Mouse (Mus musculus): ENCODE results near the gene Xkr8. TPM values are rescaled to one million over a fixed set of nuclear protein-coding genes. Genes with fewer than 3 reads are reported as not detected.
"Not testable (repeated sequence)": the region's sequence is repeated elsewhere in the genome, so short reads cannot be mapped to it uniquely, and the experiment has no call there.

The Xkr8 gene
- 4.2 and 7.6 TPM in 2 replicates for polyA plus RNA-seq (2014; fragmentation: Nextera tagmentation; extraction: Ambion mirVana)

GRCm38 (mm10) chr4:132732148-132732684, at the start of gene Xkr8:
Gene Xkr8 (minus strand): TSS chr4:132732546.
- Histone ChIP-seq H3K27me3 (ENCODE audit: control insufficient read depth, insufficient read depth, low read length) (no peaks in the 10 kb centered on the region), H3K4me1 (ENCODE audit: control insufficient read depth, insufficient read depth, low read length) (0 out of 2 replicates have a peak, but pooled peaks cover 4% of the 10 kb centered on the region), H3K27ac (replicated peaks; ENCODE audit: low read depth, low read length) (no peak within 1 kb of the TSS), H3K36me3 (ENCODE audit: control insufficient read depth, insufficient read depth, low read length) (no peaks in the 10 kb centered on the region), H3K4me2 (ENCODE audit: low read depth, severe bottlenecking) (peak within 1 kb of the TSS; percentile 91), H3K9me3 (ENCODE audit: control insufficient read depth, low read length) (no peaks in the 10 kb centered on the region), H3K4me3 (ENCODE audit: low read depth, low read length) (peak within 1 kb of the TSS; percentile 50), H3K9ac (ENCODE audit: low read length) (peak within 1 kb of the TSS; percentile 35; the same call in 1 of the 2 replicates)
- ATAC-seq (ENCODE audit: insufficient number of reproducible peaks, low FRiP score, low TSS enrichment, low read depth) (peak; percentile 89), DNase-seq (ENCODE audit: low spot score) (peak; percentile 93)
- 3% methylated on average over 34 of the region's 34 CpGs for WGBS

GRCm38 (mm10) chr4:132780288-132780687, 47.9 kb upstream of the Xkr8 start:
- Histone ChIP-seq H3K4me2 (ENCODE audit: low read depth, severe bottlenecking) (no peak overlapping the region), H3K36me3 (ENCODE audit: control insufficient read depth, insufficient read depth, low read length) (peaks cover 35% of the 10 kb centered on the region), H3K4me3 (ENCODE audit: low read depth, low read length) (no peak overlapping the region), H3K4me1 (ENCODE audit: control insufficient read depth, insufficient read depth, low read length) (no peaks in the 10 kb centered on the region), H3K27me3 (ENCODE audit: control insufficient read depth, insufficient read depth, low read length) (no peaks in the 10 kb centered on the region), H3K9me3 (ENCODE audit: control insufficient read depth, low read length) (no peaks in the 10 kb centered on the region), H3K9ac (ENCODE audit: low read length) (no peak overlapping the region), H3K27ac (replicated peaks; ENCODE audit: low read depth, low read length) (no peak overlapping the region)
- ATAC-seq (ENCODE audit: insufficient number of reproducible peaks, low FRiP score, low TSS enrichment, low read depth): no peak
- WGBS: 89% methylated on average over 4 of the region's 4 CpGs
- DNase-seq (ENCODE audit: low spot score): no peak

GRCm38 (mm10) chr4:132778562-132779201, 46.3 kb upstream of the Xkr8 start:
- DNase-seq (ENCODE audit: low spot score) (no peak), ATAC-seq (ENCODE audit: insufficient number of reproducible peaks, low FRiP score, low TSS enrichment, low read depth) (no peak)
- no peak overlapping the region for H3K9ac ChIP-seq (ENCODE audit: low read length)
- H3K4me3 ChIP-seq (ENCODE audit: low read depth, low read length): no peak overlapping the region
- H3K36me3 ChIP-seq (ENCODE audit: control insufficient read depth, insufficient read depth, low read length): peaks cover 46% of the 10 kb centered on the region
- WGBS: 93% methylated on average over 6 of the region's 6 CpGs
- H3K4me2 ChIP-seq (ENCODE audit: low read depth, severe bottlenecking): no peak overlapping the region
- H3K4me1 ChIP-seq (ENCODE audit: control insufficient read depth, insufficient read depth, low read length): no peaks in the 10 kb centered on the region
- no peaks in the 10 kb centered on the region for H3K9me3 ChIP-seq (ENCODE audit: control insufficient read depth, low read length)
- H3K27ac ChIP-seq (replicated peaks; ENCODE audit: low read depth, low read length): no peak overlapping the region
- H3K27me3 ChIP-seq (ENCODE audit: control insufficient read depth, insufficient read depth, low read length): no peaks in the 10 kb centered on the region

- peaks cover 52% of the 10 kb centered on the region for H3K36me3 ChIP-seq (ENCODE audit: control insufficient read depth, insufficient read depth, low read length)
- no peak overlapping the region for H3K4me2 ChIP-seq (ENCODE audit: low read depth, severe bottlenecking)
- no peak overlapping the region for H3K4me3 ChIP-seq (ENCODE audit: low read depth, low read length)
- WGBS: 93% methylated on average over 5 of the region's 5 CpGs
- ATAC-seq (ENCODE audit: insufficient number of reproducible peaks, low FRiP score, low TSS enrichment, low read depth): no peak
- H3K9ac ChIP-seq (ENCODE audit: low read length): no peak overlapping the region
- H3K27me3 ChIP-seq (ENCODE audit: control insufficient read depth, insufficient read depth, low read length): no peaks in the 10 kb centered on the region
- no peaks in the 10 kb centered on the region for H3K9me3 ChIP-seq (ENCODE audit: control insufficient read depth, low read length)
- H3K4me1 ChIP-seq (ENCODE audit: control insufficient read depth, insufficient read depth, low read length): no peaks in the 10 kb centered on the region
- H3K27ac ChIP-seq (replicated peaks; ENCODE audit: low read depth, low read length): no peak overlapping the region
- peak; percentile 67 for DNase-seq (ENCODE audit: low spot score)
Observed at GRCm38 (mm10) chr4:132776764-132777163, 44.4 kb upstream of the Xkr8 start.

- no peak overlapping the region for H3K4me2 ChIP-seq (ENCODE audit: low read depth, severe bottlenecking)
- no peaks in the 10 kb centered on the region for H3K9me3 ChIP-seq (ENCODE audit: control insufficient read depth, low read length)
- no peaks in the 10 kb centered on the region for H3K4me1 ChIP-seq (ENCODE audit: control insufficient read depth, insufficient read depth, low read length)
- H3K27ac ChIP-seq (replicated peaks; ENCODE audit: low read depth, low read length): no peak overlapping the region
- WGBS: 85% methylated on average over 3 of the region's 3 CpGs
- no peak for DNase-seq (ENCODE audit: low spot score)
- no peak overlapping the region for H3K4me3 ChIP-seq (ENCODE audit: low read depth, low read length)
- no peak overlapping the region for H3K9ac ChIP-seq (ENCODE audit: low read length)
- H3K36me3 ChIP-seq (ENCODE audit: control insufficient read depth, insufficient read depth, low read length): peaks cover 57% of the 10 kb centered on the region
- H3K27me3 ChIP-seq (ENCODE audit: control insufficient read depth, insufficient read depth, low read length): no peaks in the 10 kb centered on the region
- no peak for ATAC-seq (ENCODE audit: insufficient number of reproducible peaks, low FRiP score, low TSS enrichment, low read depth)
Observed at GRCm38 (mm10) chr4:132774905-132775304, 42.6 kb upstream of the Xkr8 start.

GRCm38 (mm10) chr4:132771776-132772175, 39.4 kb upstream of the Xkr8 start:
- Histone ChIP-seq H3K27me3 (ENCODE audit: control insufficient read depth, insufficient read depth, low read length) (no peaks in the 10 kb centered on the region), H3K9ac (ENCODE audit: low read length) (no peak overlapping the region), H3K4me2 (ENCODE audit: low read depth, severe bottlenecking) (no peak overlapping the region), H3K36me3 (ENCODE audit: control insufficient read depth, insufficient read depth, low read length) (peaks cover 36% of the 10 kb centered on the region), H3K4me1 (ENCODE audit: control insufficient read depth, insufficient read depth, low read length) (no peaks in the 10 kb centered on the region), H3K27ac (replicated peaks; ENCODE audit: low read depth, low read length) (no peak overlapping the region), H3K4me3 (ENCODE audit: low read depth, low read length) (no peak overlapping the region), H3K9me3 (ENCODE audit: control insufficient read depth, low read length) (no peaks in the 10 kb centered on the region)
- no peak for DNase-seq (ENCODE audit: low spot score)
- 94% methylated on average over 9 of the region's 9 CpGs for WGBS
- no peak for ATAC-seq (ENCODE audit: insufficient number of reproducible peaks, low FRiP score, low TSS enrichment, low read depth)

GRCm38 (mm10) chr4:132767914-132768876, 35.8 kb upstream of the Xkr8 start, which contains the start of gene Rpa2:
Gene Rpa2 (plus strand): TSS chr4:132768332.
- Histone ChIP-seq H3K4me2 (ENCODE audit: low read depth, severe bottlenecking) (peak within 1 kb of the TSS; percentile 57), H3K36me3 (ENCODE audit: control insufficient read depth, insufficient read depth, low read length) (peaks cover 7% of the 10 kb centered on the region; the same call in 1 of the 2 replicates), H3K9me3 (ENCODE audit: control insufficient read depth, low read length) (no peaks in the 10 kb centered on the region), H3K27ac (replicated peaks; ENCODE audit: low read depth, low read length) (peak within 1 kb of the TSS; percentile 68; the same call in 1 of the 2 replicates), H3K4me3 (ENCODE audit: low read depth, low read length) (peak within 1 kb of the TSS; percentile 90), H3K4me1 (ENCODE audit: control insufficient read depth, insufficient read depth, low read length) (no peaks in the 10 kb centered on the region), H3K9ac (ENCODE audit: low read length) (peak within 1 kb of the TSS; percentile 83), H3K27me3 (ENCODE audit: control insufficient read depth, insufficient read depth, low read length) (no peaks in the 10 kb centered on the region)
- DNase-seq (ENCODE audit: low spot score) (peak; percentile 99), ATAC-seq (ENCODE audit: insufficient number of reproducible peaks, low FRiP score, low TSS enrichment, low read depth) (peak; percentile 91)
- under 1% methylated on average over 66 of the region's 71 CpGs for WGBS

GRCm38 (mm10) chr4:132763125-132763524, 30.8 kb upstream of the Xkr8 start:
- not testable (repeated sequence) for H3K27me3 ChIP-seq (ENCODE audit: control insufficient read depth, insufficient read depth, low read length); ATAC-seq (ENCODE audit: insufficient number of reproducible peaks, low FRiP score, low TSS enrichment, low read depth); H3K36me3 ChIP-seq (ENCODE audit: control insufficient read depth, insufficient read depth, low read length); H3K4me3 ChIP-seq (ENCODE audit: low read depth, low read length); H3K4me1 ChIP-seq (ENCODE audit: control insufficient read depth, insufficient read depth, low read length); H3K9ac ChIP-seq (ENCODE audit: low read length); H3K4me2 ChIP-seq (ENCODE audit: low read depth, severe bottlenecking); DNase-seq (ENCODE audit: low spot score); H3K27ac ChIP-seq (replicated peaks; ENCODE audit: low read depth, low read length); H3K9me3 ChIP-seq (ENCODE audit: control insufficient read depth, low read length)
- WGBS: 87% methylated on average over 3 of the region's 3 CpGs
